Mouse (Mus musculus): ENCODE results near the gene BC049715.

- TF ChIP-seq POLR2A (IDR thresholded peaks at IDR 0.05; ENCODE audit: low read depth, low read length) (no peak), CTCF (IDR thresholded peaks at IDR 0.05; ENCODE audit: extremely low read depth, insufficient read length, insufficient replicate concordance, low read depth, low read length) (no peak)
Observed at GRCm38 (mm10) chr6:136883961-136884360, 56.5 kb downstream of the BC049715 start.
